Mouse (Mus musculus) gastrocnemius, postnatal 25 days (tissue): ENCODE results near the gene 1110008P14Rik. TPM values are rescaled to one million over a fixed set of nuclear protein-coding genes. Genes with fewer than 3 reads are reported as not detected.

Experiments
- DNase-seq: peaks from one replicate; pipeline ENCODE4 v3.0.0; 2022
- long read RNA-seq, 2 experiments: library from polyadenylated mRNA; stranded (forward); transcript quantifications; one replicate each; pipeline ENCODE4 v2.0.0; 2021
- total RNA-seq, 2 experiments: library from RNA; stranded (reverse); gene quantifications; 1 replicate in 1 of 2; 2 replicates in 1 of 2; pipeline ENCODE4 v1.2.3; 2021

1110008P14Rik gene
- total RNA-seq: 10 to 100 TPM; 35.2 to 39.7 TPM
- long read RNA-seq, experiment 1, transcript 1110008P14Rik-201 (2 exons, 680 nt): major isoform, 128 of 135 reads
- long read RNA-seq, experiment 1, partial matches to known transcripts: 3 of 135 reads
- long read RNA-seq, experiment 1, other reads (novel, unspliced or antisense): 2 of 135 reads
- long read RNA-seq, experiment 2, transcript 1110008P14Rik-201 (2 exons, 680 nt): major isoform, 76 of 79 reads
- long read RNA-seq, experiment 2, partial matches to known transcripts: 0 of 79 reads
- long read RNA-seq, experiment 2, other reads (novel, unspliced or antisense): 2 of 79 reads

DNA sequence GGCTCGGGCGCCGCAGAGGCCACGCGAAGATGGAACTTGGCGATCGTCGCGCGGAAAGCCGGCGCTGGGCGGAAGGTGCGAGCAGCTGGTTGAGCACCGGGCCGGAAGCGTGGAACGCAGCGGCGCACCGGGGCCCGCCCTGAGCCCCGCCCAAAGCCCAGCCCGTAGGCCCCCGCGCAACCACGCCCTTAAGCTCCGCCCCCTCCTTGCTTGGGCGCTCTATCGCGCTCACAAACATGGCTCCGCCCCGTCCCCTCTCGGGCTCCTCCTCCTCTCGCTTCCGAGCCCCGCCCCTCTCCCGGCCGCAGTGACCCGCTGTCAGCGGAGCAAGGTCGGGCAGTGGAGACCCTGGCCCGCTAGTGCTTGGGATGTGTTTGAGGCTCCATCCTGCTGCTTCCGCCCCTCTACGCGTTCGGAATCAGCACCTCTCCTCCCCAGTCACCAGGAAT, at the start of gene 1110008P14Rik:
Gene 1110008P14Rik, minus strand, starts transcription at position 164 of the 449 bp plus-strand sequence.
- DNase-seq: peak; percentile 94

DNA sequence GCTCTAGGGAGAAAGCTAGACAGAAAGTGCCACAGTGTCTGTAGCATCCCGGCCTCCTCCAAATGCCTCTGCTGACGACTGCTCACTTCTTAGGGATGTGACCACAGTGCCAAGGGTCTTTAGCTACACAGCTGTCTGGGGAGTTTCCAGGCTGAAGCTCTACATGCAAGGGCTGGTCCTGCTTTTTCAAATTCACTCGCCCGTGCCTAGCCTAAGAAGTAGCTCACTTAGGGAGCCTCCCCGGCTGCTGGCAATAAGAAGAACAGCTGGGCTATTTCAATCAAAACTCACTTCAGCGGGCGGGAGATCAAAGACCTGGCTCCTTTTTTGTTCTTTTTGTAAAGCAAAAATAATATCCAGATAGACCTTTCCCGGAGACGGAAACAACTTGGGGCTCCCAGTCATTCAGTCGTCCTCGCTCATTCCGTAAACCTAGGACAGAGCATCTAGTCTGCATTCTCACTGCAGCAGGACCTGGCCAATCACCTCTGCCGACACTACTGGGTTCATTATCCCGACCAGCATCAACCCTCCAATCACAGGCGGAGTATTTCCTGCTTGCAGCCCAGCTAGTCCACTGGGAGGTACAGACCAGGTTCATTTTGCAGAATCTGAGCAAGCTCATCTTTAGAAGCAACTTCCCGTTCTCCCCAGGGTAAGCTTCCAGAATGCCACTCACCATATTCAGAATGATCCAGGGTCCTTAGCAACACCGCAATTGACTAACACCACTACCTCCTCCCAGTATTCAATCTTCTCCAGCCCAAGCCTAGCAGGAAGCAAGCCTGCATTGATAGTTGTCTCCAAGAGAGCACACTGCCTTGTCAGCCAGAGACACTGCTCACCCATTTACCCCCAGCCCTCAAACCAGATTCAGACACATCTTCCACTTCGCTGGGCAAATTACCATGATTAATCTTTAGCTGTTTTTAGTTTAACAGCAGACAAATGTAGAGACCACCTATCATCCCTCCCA, 49.3 kb upstream of the 1110008P14Rik start:
- peak; percentile 82 for DNase-seq

DNA sequence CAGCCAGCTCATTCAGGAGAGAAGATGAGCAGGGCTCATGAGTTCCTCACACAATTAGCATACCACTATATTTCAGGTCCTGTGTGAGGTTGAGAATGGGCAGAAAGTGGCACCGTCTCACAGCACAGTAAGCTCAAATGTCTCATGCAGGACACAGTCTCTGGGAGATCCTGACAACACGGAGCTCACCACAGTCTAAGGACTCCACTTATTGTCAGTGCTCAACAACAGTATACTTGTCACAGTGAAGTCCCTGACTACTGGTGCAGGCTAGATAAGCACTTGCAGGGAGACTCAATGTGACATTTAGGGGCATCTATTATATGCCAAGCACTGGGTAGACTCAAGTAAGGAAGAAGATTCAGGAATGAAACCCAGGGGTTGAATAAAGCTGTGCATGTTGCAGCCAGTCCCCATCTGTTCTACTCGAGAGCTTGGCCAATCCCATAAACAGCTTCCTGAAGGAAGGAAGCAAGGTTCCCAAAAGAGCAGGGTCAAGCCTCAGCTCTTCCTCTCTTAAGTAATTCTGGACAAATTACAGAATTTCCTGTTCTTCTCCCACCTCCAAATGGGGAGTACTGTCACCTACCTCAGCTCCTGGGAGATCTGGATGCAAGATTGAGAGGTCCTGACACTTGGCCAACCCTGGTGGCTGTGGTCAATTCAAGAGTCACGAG, 47.6 kb upstream of the 1110008P14Rik start:
- no peak for DNase-seq

DNA sequence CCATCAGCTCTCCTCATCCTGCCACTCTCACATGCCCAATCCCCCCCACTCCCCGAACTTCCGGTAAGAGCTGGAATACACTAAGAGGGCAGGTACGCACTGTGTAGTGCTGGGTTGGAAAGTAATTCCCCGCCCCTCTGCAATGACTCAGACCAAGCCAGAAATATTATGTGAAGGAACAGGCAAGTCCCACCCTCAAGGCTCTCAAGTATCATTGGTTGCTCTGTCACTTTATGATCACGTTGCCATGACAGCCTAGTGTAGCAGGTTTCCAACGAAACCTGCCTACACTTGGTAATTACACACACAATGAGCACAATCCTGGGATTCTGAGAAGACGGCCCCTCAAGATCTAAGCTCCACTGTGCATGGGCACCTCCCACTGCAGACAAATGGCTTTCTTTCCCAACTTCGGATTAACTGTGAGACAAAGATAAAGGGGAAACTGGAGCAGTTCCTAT, 46.6 kb upstream of the 1110008P14Rik start:
- DNase-seq: no peak

DNA sequence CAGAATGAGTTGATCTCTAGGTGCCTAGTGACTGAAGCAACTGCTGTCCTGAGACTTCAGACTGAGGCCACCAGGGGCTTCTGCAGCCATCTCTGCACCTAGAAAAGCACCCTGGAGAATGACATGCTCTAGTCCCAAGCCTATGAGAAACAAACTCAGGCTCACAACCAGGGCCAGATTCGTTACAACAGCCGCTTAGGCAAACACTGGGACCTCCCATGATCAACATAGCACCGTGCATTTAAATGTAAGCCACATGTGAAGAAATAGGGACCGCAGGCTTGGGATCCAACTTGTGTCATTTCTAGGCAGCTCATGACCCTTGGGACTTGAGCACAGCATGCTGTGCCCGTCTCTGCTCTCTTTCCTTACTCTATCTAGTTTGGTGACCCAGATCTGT, 46.0 kb upstream of the 1110008P14Rik start:
- no peak for DNase-seq

DNA sequence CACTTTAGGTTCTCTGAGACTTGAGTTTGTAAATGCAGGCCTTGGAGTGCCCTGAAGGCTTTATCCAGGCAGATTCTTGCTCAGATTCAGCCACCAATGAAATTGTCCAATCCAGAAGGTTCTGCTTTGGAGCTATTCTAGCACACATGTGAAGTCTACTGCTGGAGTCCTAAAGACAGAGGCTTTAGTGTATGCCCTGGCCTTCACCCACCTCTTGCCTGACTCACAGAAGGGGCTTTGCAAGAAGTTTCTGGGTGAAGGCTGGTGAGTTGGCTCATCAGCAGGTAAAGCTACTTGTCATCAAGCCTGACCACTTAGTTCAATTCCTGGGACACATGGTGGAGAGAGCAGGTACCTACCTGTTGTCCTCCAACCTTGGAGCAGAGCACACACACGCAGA, 44.4 kb upstream of the 1110008P14Rik start:
- no peak for DNase-seq

DNA sequence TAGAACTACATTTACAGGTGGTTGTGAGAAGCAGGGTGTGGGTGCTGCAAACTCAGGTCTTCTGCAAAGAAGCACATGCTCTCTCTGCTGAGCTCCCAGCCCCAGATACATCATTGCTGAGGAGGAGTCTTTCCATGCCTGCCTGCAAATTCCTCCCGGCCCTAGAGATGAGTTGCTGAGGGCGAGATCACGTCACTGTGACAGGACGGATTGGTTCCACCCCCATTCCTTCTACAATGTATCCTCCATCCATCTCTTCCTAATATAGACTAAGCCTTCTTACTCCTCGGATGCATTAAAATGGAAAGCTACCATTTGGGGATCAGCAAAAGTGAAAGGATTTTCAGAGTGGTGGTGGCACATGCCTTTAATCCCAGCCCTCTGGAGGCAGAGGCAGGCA, 43.8 kb upstream of the 1110008P14Rik start:
- no peak for DNase-seq

DNA sequence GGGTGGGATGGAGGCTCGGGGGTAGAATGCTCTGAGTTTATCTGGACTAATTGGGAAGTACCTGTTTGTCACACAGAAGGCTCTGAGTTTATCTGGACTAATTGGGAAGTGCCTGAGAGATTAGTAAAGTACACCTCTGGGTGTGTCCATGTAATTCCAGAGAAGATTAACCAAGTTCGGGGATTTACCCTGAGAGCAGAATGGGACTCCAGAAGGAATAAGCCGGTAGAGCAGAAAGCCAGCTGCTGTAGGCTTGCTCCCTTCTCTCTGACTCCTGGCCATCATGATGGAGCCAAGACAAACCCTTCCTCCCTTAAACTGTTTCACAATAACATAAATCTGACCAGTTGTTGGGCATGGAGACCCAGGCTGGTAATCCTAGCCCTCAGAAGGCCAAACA, 43.1 kb upstream of the 1110008P14Rik start:
- no peak for DNase-seq

DNA sequence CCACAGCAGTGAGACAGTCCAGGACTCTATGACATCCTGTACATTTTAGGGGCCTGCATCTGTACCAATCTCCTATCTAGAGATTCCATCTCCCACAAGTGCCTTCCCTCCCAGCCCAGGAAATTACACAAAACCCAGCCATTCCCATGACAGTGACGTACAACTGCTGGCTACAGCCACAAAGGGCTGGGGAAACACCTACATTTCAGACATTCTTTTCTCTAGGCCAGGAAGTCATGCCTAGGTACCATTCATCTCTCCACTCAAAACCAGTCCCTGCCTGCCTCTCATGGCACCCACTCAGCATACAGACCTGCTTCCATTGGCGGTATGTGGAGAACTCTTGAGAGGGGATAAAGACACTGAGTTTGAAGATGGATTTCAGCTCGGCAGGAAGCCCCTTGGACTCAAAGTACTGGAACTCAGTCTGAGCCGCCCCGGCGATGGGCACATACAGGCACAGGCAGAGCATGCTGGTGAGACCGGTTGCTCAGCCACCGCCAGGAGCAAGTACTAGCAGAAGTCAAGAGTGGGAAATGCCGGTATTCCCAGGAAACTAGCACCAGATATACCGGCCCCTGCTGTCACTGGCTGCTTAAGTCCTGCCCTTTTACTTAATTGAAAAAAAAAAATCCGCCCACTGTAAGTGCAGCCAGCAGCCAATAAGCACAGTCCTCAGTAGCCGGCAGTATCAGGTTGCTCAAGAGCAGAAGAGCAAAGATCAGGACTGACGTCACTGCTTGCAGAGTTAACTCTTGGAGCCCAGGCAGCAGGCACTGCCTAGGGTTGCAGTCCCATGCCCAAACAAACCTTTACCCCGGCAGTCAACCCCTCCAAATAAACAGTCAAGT, 42.0 kb upstream of the 1110008P14Rik start:
- peak; percentile 85 for DNase-seq

DNA sequence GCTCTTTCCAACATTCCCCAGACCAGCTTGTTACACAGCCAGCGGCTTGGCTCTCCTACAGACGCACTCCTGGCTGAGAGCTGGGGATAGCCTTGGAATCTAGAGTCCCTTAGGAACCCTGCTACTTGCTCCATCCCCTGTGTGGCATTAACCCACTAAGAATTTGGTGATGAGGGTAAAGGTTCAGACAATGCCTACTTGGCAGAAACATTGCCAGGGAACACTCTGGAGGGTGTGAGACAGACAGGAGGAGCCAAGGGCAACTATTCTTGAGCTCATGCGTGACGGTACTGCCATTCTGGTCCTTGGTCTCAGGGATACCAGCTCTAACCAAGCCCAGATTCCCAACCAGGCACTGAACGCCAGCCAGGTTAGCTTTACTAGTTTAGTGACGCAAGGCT, 40.1 kb upstream of the 1110008P14Rik start:
- DNase-seq: peak; percentile 69

DNA sequence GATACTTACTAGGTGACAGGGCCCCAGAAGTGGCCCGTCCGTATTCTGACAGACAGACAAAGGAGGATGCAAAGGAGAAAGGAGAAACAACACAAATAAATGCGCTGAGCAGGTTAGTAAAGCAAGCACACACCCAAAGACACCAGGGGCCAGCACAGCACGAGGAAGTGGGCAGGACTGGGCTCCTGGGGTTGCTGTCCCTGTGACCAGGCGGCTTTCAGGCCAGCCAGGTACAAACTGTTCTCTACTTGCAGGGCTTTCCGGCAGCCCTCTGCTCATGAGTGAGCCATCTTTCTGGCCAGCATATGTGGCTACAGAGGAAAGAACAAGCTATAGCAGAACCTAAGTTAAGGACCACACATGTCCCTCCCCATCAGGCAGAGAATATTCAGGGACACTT, 38.9 kb upstream of the 1110008P14Rik start:
- DNase-seq: peak; percentile 56

DNA sequence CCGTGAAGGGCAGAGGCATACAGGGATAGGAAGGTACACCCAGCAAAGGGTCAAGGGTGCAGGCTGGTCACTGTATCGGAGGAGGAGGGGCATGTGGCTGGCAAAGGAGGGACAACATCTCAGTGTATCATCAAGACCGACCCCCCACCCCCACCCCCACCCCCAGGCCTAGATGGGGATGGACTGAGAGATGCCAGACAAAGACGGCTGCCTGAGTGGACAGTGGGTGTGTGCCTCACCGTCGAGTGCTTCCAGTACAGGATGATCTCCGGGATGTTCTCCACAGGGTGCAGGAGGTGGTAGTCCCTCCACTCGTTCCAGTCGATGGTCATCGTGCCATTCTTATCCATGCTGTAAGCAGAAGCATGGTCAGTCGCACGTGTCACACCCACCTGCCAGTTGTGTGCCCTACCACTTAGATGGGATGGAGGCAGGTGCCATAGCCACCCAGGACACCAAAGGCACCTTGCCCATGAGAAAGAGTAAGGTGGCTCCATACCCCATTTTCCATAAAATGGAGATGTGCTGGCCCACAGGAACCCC, 38.4 kb upstream of the 1110008P14Rik start:
- DNase-seq: no peak

DNA sequence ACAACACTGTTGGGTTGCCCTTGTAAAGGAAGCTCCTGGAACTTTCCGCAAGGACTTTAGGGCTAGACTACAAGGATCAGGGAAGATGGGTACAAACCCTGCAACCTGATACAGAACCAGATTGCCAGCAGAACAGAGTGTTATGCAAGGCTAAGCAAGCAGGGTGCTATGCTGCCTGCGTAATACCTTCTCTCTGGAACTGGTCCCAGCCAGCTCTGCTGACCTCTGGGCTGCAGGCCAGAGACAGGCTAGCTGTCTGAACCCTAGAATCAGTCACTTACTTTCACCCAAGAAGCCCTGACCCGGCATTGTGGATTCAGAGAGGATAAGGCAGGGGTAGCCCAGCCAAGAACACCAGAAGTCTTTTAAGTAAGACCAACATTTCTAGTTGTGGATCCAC, 37.6 kb upstream of the 1110008P14Rik start:
- peak; percentile 90 for DNase-seq

DNA sequence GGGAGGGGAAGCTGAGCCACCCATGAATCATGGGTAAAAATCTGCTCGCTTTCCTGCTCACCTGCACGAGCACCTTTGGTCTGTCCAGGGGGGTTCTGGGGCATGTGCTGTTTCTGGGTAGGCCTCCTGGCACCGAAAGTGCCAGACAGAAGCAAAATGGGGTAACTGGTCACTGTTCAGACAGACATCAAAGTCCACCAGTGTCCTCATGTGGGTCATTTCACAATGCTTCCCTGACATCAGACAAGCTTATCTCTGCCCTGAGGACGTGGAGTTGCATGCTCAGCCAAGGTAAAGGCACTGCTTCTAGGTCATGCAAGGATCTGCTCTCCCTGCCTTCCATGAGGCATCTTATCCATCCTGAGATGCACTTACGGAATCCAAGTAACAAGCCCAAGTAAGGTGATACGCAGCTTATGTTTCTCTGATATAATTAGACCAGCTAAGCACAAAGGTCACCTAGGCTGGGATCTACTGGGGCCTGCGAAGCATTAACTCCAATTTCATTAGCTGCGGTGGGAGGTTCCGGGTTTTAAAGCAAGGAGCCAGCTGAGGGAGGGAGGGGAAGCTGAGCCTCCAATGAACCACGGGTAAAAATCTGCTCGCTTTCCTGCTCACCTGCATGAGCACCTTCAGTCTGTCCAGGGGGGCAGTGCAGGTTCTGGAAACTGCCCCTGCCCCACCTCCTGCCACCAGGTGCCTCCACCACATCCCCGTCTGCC, 36.9 kb upstream of the 1110008P14Rik start:
- peak; percentile 60 for DNase-seq

DNA sequence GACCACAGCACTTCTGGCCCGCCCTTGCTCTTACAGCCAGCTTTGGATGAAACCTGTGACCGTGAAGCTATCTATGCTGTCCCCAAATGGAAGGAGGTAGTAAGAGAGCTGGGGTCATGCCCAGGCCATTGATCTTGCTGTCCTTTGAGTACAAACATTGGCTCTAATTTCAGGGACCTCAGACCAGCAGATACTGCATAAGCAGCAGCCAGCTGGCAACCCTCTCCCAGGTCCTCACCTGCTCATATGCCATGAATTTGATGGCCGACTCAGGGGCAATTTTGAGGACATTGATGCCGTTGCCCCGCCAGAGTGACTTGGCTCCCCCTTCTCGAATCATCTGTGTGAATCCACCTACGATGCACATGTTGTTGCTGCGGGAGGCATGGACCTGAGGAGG, 35.7 kb upstream of the 1110008P14Rik start:
- peak; percentile 78 for DNase-seq

DNA sequence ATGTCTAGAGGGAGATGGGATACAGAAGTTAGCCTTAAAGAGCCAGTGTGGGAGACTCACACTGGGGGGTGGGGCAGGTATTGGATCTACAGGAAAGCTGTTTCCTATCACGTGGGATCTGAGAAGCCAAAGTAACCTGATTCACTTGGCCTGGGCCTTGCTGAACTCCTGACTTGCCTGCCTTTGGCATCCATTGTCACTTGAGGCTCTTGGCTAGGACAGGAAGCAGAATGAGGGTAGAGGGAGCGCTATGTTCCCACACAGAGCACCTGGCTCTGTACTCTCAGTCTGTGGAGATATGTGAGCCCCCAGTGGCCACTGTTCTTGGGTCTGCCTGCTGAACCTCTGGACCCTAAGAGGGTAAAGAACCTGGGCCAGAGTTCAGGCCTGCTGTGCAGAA, 34.8 kb upstream of the 1110008P14Rik start:
- DNase-seq: peak; percentile 77

DNA sequence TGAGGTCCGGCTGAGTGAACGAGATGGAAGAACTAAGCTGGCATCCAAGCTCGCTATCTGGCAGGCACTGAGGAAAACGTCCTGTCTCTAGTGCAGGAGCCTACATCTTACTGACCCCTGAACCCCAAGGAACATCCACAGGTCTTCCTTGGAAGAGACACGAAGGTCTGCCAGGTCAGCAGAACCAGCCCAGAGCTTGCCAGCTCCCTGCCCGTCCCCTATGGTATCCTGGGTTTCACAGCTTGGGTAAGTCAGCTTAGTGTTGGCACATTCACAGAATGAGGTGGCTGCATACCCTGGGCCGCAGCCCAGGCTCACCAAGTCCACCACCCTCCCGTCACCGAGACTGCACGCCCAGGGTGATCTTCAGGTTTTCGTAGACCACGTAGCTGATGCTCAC, 34.1 kb upstream of the 1110008P14Rik start:
- peak; percentile 73 for DNase-seq

DNA sequence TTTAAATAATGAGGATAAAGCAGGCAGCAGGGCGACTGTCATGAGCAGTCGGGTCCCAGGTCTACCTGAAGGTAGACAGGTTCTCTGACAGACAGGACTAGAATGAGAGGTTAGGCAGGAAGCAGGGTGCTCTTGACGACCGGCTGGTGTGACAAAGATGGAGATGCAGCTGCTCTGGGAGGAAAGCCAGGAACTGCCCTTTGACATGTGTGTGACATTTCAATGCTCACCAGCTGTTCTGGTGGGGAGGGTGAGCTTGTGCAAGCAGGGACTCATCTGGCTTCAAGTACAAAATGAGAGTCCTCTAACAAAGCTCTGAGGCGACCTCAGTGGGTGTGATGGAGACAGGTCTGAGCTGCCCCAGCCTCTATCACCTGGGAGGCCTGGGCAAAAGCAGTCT, 32.2 kb upstream of the 1110008P14Rik start:
- peak; percentile 57 for DNase-seq

DNA sequence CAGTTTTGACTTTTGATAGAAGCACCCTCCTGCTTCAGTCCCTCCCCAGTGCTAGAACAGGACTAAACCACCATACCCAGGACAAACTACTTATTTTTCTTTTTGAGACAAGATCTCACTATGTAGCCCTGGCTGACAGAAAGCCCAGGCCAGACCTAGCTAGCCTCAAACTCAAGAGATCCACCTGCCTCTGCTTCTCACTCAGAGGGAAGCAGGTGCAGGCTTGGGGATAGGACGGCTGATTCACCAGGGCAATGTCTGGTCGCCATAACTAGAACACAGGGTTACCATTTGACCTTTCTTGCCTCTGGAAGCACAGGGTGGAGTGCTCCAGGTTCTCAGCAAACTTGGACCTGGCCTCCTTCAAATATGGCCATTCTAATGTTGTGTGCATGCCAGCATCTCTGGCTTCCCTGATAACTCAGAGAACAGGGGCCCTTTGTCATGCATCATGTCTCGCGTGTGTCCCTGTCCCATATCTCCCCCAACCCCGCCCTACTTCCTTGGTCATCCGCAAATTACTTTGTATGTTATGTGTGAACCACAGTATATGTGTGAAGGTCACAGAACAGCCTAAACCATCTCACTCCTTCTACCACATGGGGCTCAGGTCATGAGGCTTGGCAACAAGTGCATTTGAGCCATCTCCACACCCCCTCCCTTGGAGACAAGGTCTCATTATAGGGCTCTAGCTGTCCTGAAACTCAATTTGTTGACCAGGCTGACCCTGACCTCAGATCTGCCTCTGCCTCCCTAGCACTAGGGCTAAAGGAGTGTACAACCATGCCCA, 31.2 kb upstream of the 1110008P14Rik start:
- peak; percentile 33 for DNase-seq

DNA sequence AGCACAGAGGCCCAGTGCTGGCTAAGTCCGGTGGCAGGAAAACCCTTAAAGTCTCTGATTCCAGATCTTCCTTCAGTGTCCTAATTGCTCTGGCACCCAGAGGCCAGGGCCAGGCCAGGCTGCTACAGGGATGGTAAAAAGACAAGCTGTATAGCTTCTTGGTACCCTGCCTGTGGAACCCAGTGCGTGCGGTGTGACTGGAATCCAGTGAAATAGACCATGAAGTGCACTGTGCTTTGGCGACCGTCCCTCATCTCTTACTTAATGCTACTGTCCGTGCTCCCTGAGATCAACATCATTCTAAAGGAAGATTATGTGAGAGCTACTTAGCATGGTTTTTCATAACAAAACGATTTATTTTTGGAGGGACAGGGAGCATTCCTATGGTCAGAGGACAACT, 29.7 kb upstream of the 1110008P14Rik start:
- DNase-seq: no peak
